Mouse (Mus musculus): ENCODE data around the gene Inpp5k. TPM values are rescaled to one million over a fixed set of nuclear protein-coding genes. Genes with fewer than 3 reads are reported as not detected.

Gene Inpp5k
- polyA plus RNA-seq, 1 experiment, result 20.7 TPM

DNA sequence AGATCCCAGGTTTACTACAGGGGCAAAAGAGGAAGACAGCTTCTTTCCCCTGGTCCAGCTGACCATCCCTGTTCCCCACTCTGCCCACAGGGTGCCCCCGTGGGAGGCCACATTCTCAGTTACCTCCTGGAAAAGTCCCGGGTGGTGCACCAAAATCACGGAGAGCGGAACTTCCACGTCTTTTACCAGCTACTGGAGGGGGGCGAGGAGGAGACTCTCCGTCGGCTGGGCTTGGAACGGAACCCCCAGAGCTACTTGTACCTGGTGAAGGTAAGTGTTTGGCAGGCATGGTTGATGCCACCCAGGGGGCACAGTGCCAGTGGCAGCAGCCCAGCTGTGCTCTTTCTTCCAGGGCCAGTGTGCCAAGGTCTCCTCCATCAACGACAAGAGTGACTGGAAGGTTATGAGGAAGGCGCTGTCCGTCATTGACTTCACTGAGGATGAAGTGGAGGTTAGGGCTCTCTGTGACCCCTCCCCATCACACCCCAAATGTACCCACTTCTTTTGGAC, 29.3 kb downstream of the Inpp5k start:
- peaks cover 47% of the 10 kb centered on the region for H3K36me3 ChIP-seq (ENCODE audit: control insufficient read depth, insufficient read depth)
- peaks cover 13% of the 10 kb centered on the region for H3K79me2 ChIP-seq (ENCODE audit: control insufficient read depth, insufficient read depth)
- H3K4me2 ChIP-seq (ENCODE audit: low read depth), result no peak overlapping the region
- TF ChIP-seq MAX (IDR thresholded peaks at IDR 0.05; ENCODE audit: low read depth) (no peak), TCF3 (IDR thresholded peaks at IDR 0.05; ENCODE audit: insufficient read length, low read depth) (no peak), E2F4 (IDR thresholded peaks at IDR 0.05; ENCODE audit: insufficient read depth) (no peak), POLR2A (IDR thresholded peaks at IDR 0.05; ENCODE audit: insufficient read length, low read depth) (no peak), CEBPB (IDR thresholded peaks at IDR 0.05; ENCODE audit: insufficient read depth, poor library complexity, severe bottlenecking) (no peak), SRF (IDR thresholded peaks at IDR 0.05; ENCODE audit: control insufficient read depth, insufficient read length, low read depth) (no peak), MYOG (IDR thresholded peaks at IDR 0.05; ENCODE audit: control insufficient read depth in 1 of 3, insufficient read depth in 1 of 3, insufficient read length in 2 of 3, low read depth in 2 of 3) (no peak), TCF12 (IDR thresholded peaks at IDR 0.05; ENCODE audit: insufficient read depth, poor library complexity, severe bottlenecking) (no peak), POLR2AphosphoS2 (IDR thresholded peaks at IDR 0.05; ENCODE audit: insufficient read length, low read depth) (no peak), MYOD1 (IDR thresholded peaks at IDR 0.05; ENCODE audit: control insufficient read depth in 1 of 3, insufficient read length in 2 of 3, low read depth in 2 of 3) (no peak), REST (IDR thresholded peaks at IDR 0.05; ENCODE audit: insufficient read depth, insufficient read length) (no peak), USF1 (IDR thresholded peaks at IDR 0.05; ENCODE audit: low read depth) (no peak)
- H3K27me3 ChIP-seq (ENCODE audit: control insufficient read depth, insufficient read depth, insufficient read length), result no peaks in the 10 kb centered on the region
- no peak overlapping the region for H3K4me3 ChIP-seq
- H3ac ChIP-seq (ENCODE audit: control insufficient read depth, insufficient read length), result no peak overlapping the region

DNA sequence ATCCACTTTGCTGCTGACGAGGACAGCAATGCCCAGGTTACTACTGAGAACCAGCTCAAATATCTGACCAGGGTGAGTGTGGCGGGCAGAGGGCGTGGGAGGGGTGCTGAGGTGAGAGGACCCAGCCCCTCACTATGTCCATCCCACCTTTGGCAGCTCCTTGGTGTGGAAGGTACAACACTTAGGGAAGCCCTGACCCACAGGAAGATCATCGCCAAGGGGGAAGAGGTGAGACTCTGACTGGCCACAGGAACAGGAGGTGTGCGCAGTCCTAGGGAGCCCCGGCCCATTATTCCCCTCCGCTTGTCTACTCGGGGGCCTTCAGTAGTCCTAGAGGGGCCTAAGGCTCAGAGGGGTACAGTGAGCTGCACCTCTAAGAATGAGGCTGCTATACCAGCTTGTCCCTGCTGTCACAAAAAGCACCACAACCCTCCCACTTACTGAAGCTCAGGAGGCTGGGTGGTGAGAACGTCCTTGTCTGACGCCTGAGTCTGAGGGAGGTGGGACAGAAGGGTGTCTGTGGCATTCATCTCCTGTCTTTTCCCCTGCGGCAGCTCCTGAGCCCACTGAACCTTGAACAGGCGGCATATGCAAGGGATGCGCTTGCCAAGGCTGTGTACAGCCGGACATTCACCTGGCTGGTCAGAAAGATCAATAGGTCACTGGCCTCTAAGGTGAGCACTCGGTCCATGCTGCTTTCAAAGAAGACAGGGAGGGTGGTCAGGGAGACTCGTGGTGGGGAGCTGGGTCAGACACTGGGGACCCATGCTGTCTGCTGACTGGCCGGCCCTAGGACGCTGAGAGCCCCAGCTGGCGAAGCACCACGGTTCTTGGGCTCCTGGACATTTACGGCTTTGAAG, 30.4 kb downstream of the Inpp5k start:
- TF ChIP-seq MYOG (IDR thresholded peaks at IDR 0.05; ENCODE audit: control insufficient read depth in 1 of 3, insufficient read depth in 1 of 3, insufficient read length in 2 of 3, low read depth in 2 of 3), result no peak
- TF ChIP-seq SRF (IDR thresholded peaks at IDR 0.05; ENCODE audit: control insufficient read depth, insufficient read length, low read depth), result no peak
- TF ChIP-seq POLR2A (IDR thresholded peaks at IDR 0.05; ENCODE audit: insufficient read length, low read depth), result no peak
- TF ChIP-seq MYOD1 (IDR thresholded peaks at IDR 0.05; ENCODE audit: control insufficient read depth in 1 of 3, insufficient read length in 2 of 3, low read depth in 2 of 3), result no peak
- TF ChIP-seq CEBPB (IDR thresholded peaks at IDR 0.05; ENCODE audit: insufficient read depth, poor library complexity, severe bottlenecking), result no peak
- no peak for TF ChIP-seq REST (IDR thresholded peaks at IDR 0.05; ENCODE audit: insufficient read depth, insufficient read length)
- no peak for TF ChIP-seq MAX (IDR thresholded peaks at IDR 0.05; ENCODE audit: low read depth)
- TF ChIP-seq E2F4 (IDR thresholded peaks at IDR 0.05; ENCODE audit: insufficient read depth), result no peak
- TF ChIP-seq USF1 (IDR thresholded peaks at IDR 0.05; ENCODE audit: low read depth), result no peak
- no peak for TF ChIP-seq TCF12 (IDR thresholded peaks at IDR 0.05; ENCODE audit: insufficient read depth, poor library complexity, severe bottlenecking)
- TF ChIP-seq POLR2AphosphoS2 (IDR thresholded peaks at IDR 0.05; ENCODE audit: insufficient read length, low read depth), result no peak
- no peak for TF ChIP-seq TCF3 (IDR thresholded peaks at IDR 0.05; ENCODE audit: insufficient read length, low read depth)
- Histone ChIP-seq H3K27me3 (ENCODE audit: control insufficient read depth, insufficient read depth, insufficient read length) (no peaks in the 10 kb centered on the region), H3K4me3 (no peak overlapping the region)

DNA sequence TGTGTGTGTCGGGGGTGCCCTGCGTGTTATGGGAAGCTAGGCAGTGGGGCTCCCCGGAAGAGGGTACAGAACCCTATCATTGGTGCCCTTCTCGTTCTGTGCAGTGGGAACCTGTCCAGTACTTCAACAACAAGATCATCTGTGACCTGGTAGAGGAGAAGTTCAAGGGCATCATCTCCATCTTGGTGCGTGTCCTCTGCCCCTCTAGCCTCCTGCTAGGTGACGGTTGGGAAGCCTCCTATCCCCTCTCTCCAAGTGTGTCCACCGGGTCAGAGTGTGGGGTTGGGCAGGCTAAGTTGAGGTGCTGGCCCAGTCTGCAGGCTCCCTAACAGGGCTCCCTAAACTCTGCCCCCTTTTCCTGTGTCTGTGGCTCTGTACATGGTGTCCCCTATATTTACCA, 31.3 kb downstream of the Inpp5k start:
- peaks cover 8% of the 10 kb centered on the region for H3K79me2 ChIP-seq (ENCODE audit: control insufficient read depth, insufficient read depth)
- peaks cover 64% of the 10 kb centered on the region for H3K36me3 ChIP-seq (ENCODE audit: control insufficient read depth, insufficient read depth)
- TF ChIP-seq SRF (IDR thresholded peaks at IDR 0.05; ENCODE audit: control insufficient read depth, insufficient read length, low read depth) (no peak), POLR2AphosphoS2 (IDR thresholded peaks at IDR 0.05; ENCODE audit: insufficient read length, low read depth) (no peak), POLR2A (IDR thresholded peaks at IDR 0.05; ENCODE audit: insufficient read length, low read depth) (no peak), CEBPB (IDR thresholded peaks at IDR 0.05; ENCODE audit: insufficient read depth, poor library complexity, severe bottlenecking) (no peak), TCF12 (IDR thresholded peaks at IDR 0.05; ENCODE audit: insufficient read depth, poor library complexity, severe bottlenecking) (no peak), TCF3 (IDR thresholded peaks at IDR 0.05; ENCODE audit: insufficient read length, low read depth) (no peak), REST (IDR thresholded peaks at IDR 0.05; ENCODE audit: insufficient read depth, insufficient read length) (no peak), E2F4 (IDR thresholded peaks at IDR 0.05; ENCODE audit: insufficient read depth) (no peak), MYOD1 (IDR thresholded peaks at IDR 0.05; ENCODE audit: control insufficient read depth in 1 of 3, insufficient read length in 2 of 3, low read depth in 2 of 3) (no peak), MYOG (IDR thresholded peaks at IDR 0.05; ENCODE audit: control insufficient read depth in 1 of 3, insufficient read depth in 1 of 3, insufficient read length in 2 of 3, low read depth in 2 of 3) (no peak), MAX (IDR thresholded peaks at IDR 0.05; ENCODE audit: low read depth) (no peak), USF1 (IDR thresholded peaks at IDR 0.05; ENCODE audit: low read depth) (no peak)
- no peak overlapping the region for H3K4me3 ChIP-seq
- H3K4me2 ChIP-seq (ENCODE audit: low read depth), result no peak overlapping the region
- no peak overlapping the region for H3ac ChIP-seq (ENCODE audit: control insufficient read depth, insufficient read length)
- H3K27me3 ChIP-seq (ENCODE audit: control insufficient read depth, insufficient read depth, insufficient read length), result no peaks in the 10 kb centered on the region

More for the DNA sequence above, 30.4 kb downstream of the Inpp5k start:
- H3K79me2 ChIP-seq (ENCODE audit: control insufficient read depth, insufficient read depth), result peaks cover 13% of the 10 kb centered on the region
- no peak overlapping the region for H3K4me2 ChIP-seq (ENCODE audit: low read depth)
- H3ac ChIP-seq (ENCODE audit: control insufficient read depth, insufficient read length), result no peak overlapping the region
- H3K36me3 ChIP-seq (ENCODE audit: control insufficient read depth, insufficient read depth), result peaks cover 57% of the 10 kb centered on the region

DNA sequence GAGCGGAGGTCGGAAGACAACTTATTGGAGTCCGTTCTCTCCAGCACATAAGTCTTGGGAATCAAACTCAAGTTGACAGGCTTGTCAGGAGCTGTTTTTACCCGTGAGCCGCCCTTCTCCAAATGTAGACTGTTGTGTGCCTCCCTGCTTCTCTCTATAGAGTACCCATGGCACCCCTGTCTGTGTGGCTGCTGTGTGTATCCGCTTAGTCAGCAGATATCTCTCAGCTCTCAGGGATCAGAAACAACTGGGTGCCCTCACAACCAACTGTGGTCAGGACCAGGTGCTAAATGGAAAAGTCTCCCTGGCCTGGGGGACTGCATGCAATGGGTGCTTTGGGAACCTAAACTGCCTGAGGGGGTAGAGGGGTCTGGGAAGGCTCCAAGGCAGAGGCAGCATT, 35.5 kb downstream of the Inpp5k start:
- Histone ChIP-seq H3K79me2 (ENCODE audit: control insufficient read depth, insufficient read depth) (no peaks in the 10 kb centered on the region), H3K27me3 (ENCODE audit: control insufficient read depth, insufficient read depth, insufficient read length) (no peaks in the 10 kb centered on the region), H3ac (ENCODE audit: control insufficient read depth, insufficient read length) (no peak overlapping the region), H3K4me3 (no peak overlapping the region), H3K4me2 (ENCODE audit: low read depth) (no peak overlapping the region), H3K36me3 (ENCODE audit: control insufficient read depth, insufficient read depth) (peaks cover 57% of the 10 kb centered on the region)
- no peak for TF ChIP-seq TCF3 (IDR thresholded peaks at IDR 0.05; ENCODE audit: insufficient read length, low read depth)
